Mouse (Mus musculus) T-cell, adult 66 days (primary cell): ENCODE measurements around the gene Mapkapk3. TPM values are rescaled to one million over a fixed set of nuclear protein-coding genes. Genes with fewer than 3 reads are reported as not detected.

ENCODE experiments used
- total RNA-seq, 2 experiments: library from RNA; stranded (reverse); gene quantifications; 3 replicates in 1 of 2; 4 replicates in 1 of 2; pipeline ENCODE4 v1.2.4; 2023

Gene Mapkapk3
- 10 to 100 TPM; 43.9 to 52.1 TPM for total RNA-seq

GRCm38 (mm10) chr9:107289211-107290076, at the start of gene Mapkapk3:
Mapkapk3 (minus strand) TSS chr9:107289877.

GRCm38 (mm10) chr9:107338172-107338883, 48.7 kb upstream of the Mapkapk3 start, which contains the start of gene Hemk1:
Hemk1 (minus strand) TSS chr9:107338350.

GRCm38 (mm10) chr9:107296016-107296040, 6.2 kb upstream of the Mapkapk3 start, which contains the start of gene Cish:
Cish (plus strand) TSS chr9:107296026.

GRCm38 (mm10) chr9:107231539-107232139, 58.0 kb downstream of the Mapkapk3 start, which contains the start of gene Dock3:
Dock3 (minus strand) TSS chr9:107231909.

Other genes with a start within 250 kb of the Mapkapk3 start
- gene Dock3, start 58.0 kb downstream of the Mapkapk3 start, total RNA-seq: not detected
- 10 to 100 TPM; 28.0 to 28.6 TPM for gene Cish, start 6.1 kb upstream of the Mapkapk3 start, total RNA-seq
- gene Hemk1, start 48.5 kb upstream of the Mapkapk3 start, total RNA-seq: 1 to 10 TPM; 7.9 to 8.4 TPM
- gene 6430571L13Rik, start 50.7 kb upstream of the Mapkapk3 start, total RNA-seq: under 1 TPM in 1 of 2 experiments, not detected in 1; 0.50 TPM
- gene Cacna2d2, start 109.7 kb upstream of the Mapkapk3 start, total RNA-seq: 1 to 10 TPM; 2.1 to 2.9 TPM
- 10 to 100 TPM; 33.5 to 34.2 TPM for gene Tmem115, start 244.1 kb upstream of the Mapkapk3 start, total RNA-seq